Mouse (Mus musculus) layer of hippocampus, adult 18-20 months (tissue): ENCODE measurements around the gene Rbbp5. TPM values are rescaled to one million over a fixed set of nuclear protein-coding genes. Genes with fewer than 3 reads are reported as not detected.

Experiments
- DNase-seq, 2 experiments: peaks; one replicate each; pipeline ENCODE4 v3.0.0; 2022; ENCODE audit warnings: low spot score in 2 of 2
- total RNA-seq, 2 experiments: library from RNA; stranded (reverse); gene quantifications; 2 replicates each; pipeline ENCODE4 v1.2.3; 2021

Gene Rbbp5
- total RNA-seq, 2 experiments from 2014 or later: 66.1 to 77.7 TPM

- no peak for DNase-seq
Observed at GRCm38 (mm10) chr1:132483759-132484158, 6.6 kb downstream of the Rbbp5 start.

- DNase-seq: no peak
Observed at GRCm38 (mm10) chr1:132500535-132500934, 23.4 kb downstream of the Rbbp5 start.

GRCm38 (mm10) chr1:132505155-132505554, 28.0 kb downstream of the Rbbp5 start:
- DNase-seq: peak in 1 of 2 experiments; percentile 63

- DNase-seq: peak in 1 of 2 experiments; percentile 43
Observed at GRCm38 (mm10) chr1:132506058-132506457, 28.9 kb downstream of the Rbbp5 start, which contains the start of gene Tmem81. Gene Tmem81 (plus strand): TSS chr1:132506230.

DNA sequence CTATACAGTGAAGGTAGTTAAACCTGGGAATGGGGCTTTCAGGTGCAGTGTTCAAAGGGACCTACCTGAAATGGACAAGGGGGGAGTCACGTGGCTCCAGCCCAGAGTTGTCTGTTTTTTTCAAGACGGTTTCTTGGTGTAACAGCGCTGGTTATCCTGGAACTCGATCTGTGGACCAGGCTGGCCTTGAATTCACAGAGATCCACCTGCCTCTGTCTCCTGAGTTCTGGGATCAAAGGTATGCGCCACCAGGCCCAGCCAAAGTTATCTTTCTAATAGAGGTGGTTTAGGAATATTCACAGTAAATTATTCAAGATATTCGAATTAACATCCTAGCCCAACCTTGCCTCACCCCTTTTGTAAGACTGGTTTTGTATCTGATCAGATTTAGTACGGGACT, 29.5 kb downstream of the Rbbp5 start:
- no peak for DNase-seq

DNA sequence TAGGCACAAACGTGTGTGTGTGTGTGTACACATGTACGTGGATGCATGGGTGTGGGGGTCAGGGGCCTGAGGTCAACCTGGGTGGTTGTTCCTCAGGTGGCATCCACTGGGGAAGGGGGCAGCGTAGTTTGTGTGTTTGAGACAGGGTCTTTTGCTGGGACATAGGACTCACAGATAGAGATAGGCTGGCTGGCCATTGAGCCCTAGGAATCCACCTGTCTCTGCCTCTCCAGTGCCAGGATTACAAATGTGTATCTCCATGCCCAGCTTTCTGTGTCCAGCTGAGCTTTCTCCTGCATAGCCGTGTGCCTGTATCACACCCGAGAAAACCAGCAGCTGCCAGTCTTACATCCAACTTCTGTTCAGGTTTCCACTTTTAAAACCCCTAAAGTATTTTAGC, 32.6 kb downstream of the Rbbp5 start:
- DNase-seq: no peak

GRCm38 (mm10) chr1:132511521-132511920, 34.4 kb downstream of the Rbbp5 start:
- DNase-seq: no peak

DNA sequence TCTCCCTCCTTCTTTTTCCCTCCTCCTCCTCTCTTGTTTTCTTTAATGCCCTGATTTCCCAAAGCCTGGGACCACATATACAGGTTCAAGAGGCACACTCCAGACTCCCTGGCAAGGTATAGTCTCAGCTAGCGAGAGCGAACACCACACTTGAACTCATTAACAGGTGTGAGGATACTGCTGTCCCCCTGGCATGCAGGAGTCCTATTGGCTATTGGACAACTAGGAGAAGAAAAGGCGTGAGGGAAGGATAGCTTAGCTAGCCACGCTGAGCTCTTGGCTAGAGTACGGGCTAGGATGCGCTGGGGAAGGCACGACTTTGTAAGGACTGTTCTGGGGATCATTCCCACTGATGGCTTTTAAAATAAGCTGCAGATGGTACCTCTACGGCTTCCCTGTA, 34.9 kb downstream of the Rbbp5 start:
- DNase-seq: no peak

DNA sequence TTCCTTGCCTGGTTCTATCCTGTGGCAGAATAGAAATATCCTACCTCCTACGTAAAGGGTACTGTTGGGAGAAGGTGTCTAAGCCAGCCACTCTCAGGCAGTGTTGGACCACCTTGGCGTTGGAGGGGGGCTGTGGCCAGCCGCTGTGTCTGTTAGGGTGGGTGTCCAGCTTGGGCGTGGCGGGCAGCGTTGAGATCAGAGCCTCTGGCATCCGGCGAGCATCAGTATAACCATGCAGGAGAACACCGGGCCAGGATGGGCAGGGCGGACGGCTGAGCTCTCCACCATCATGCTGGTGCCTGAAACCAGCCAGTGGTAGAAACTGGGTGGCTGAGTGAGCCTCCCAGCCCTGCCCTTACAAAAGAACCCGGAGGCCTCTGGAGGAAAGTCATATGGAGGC, 38.2 kb downstream of the Rbbp5 start:
- DNase-seq: no peak

- no peak for DNase-seq
Observed at GRCm38 (mm10) chr1:132516776-132517175, 39.6 kb downstream of the Rbbp5 start.

- no peak for DNase-seq
Observed at GRCm38 (mm10) chr1:132518621-132519020, 41.5 kb downstream of the Rbbp5 start.

GRCm38 (mm10) chr1:132519734-132520133, 42.6 kb downstream of the Rbbp5 start:
- no peak for DNase-seq

- peak; percentile 47 to 66 for DNase-seq
Observed at GRCm38 (mm10) chr1:132520764-132521163, 43.6 kb downstream of the Rbbp5 start.

- DNase-seq: no peak
Observed at GRCm38 (mm10) chr1:132523048-132523447, 45.9 kb downstream of the Rbbp5 start.

DNA sequence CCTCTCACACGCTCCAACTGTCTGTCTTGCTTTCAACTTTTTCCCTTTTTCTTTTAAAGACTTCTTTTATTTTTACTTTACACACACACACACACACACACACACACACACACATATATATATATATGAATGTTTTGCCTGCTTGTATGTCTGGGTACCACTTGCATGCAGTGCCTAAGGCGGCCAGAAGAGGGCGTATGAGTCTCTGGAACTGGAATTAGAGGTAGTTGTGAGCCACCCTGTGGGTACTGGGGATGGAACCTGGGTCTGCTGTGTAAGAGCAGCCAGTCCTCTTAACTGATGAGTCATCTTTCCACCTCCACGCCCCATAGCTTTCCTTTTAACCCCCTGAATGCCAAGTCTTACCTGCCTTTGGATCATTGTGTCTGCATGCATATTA, 46.8 kb downstream of the Rbbp5 start:
- DNase-seq: no peak

DNA sequence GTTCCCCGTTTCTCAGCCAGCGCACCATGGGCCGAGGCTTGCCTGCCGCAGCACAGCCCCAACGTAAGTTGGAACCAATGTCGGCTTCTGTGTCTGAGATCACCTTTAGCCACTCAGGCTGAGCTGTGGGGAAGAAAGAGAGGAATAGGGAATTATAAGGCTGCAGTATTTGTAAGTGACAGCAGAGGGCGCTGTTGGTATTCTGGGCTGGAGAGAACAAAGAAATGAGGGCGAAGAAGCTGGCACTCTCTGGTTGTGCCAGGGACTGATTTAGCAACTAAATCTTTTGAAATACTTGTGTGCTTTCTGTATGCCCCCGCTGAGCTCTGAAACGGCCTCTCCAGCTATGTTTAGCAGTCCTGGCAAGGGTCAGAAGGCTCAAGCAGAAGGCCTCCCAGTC, 48.7 kb downstream of the Rbbp5 start:
- peak; percentile 74 to 92 for DNase-seq

GRCm38 (mm10) chr1:132528071-132528470, 50.9 kb downstream of the Rbbp5 start:
- DNase-seq: no peak

DNA sequence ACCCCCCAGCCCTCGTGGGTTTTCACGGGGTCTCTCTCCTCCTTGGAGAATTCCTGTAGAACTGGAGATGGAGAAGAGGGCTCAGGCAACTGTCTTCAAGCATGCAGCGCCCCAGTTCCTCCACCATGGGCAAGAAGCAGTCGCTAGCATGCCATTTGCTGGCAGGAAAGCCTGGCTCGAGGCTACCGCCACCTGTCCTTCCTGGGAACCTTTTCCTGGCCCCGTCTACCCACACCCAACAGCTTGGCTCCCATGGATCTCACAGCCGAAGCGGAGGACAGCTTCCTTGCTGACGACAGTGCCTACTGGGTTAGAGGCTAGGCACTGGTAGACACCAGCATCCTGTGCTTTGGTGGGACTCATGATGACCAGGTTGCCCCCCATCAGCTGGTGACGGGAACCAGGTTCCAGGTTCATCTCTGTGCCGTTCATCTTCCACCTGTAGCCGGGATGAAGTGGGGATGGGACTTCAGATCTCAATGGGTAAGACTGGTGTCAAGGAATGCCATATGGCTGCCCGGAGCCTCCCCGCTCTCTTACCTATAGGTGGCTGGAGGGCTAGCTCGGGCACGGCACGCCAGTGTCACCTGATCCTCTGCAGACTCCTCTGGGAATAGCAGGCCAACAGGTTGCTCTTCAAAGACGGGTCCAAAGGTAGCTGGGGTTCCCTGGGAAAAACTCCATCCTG, 51.6 kb downstream of the Rbbp5 start:
- DNase-seq: no peak

DNA sequence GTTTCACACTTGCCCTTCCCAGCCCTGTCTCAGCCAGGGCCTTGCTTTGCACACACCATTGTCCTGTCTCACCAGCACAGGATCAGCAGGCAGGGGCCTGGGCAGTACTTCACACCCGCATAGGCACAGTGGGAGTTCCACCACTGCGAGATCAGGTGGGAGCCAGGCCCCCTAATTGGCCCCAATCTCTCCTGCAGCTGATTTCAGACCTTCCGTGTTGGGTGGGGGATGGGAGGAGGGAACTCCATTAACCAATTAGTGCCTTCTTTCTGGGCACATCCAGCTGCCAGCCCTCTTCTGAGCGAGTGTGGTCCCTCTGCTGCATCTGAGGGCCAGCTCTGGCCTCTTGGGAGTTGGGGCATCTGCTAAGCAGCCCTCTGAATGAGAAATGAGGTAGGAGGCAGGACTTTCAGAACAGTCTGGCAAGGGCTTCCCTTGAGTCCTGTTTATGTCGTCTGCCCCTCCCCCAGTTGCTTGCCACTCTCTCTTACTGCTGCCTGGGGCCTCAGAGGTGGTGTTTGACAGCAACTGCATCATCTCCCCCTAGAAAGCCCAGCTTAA, 53.5 kb downstream of the Rbbp5 start:
- no peak for DNase-seq

DNA sequence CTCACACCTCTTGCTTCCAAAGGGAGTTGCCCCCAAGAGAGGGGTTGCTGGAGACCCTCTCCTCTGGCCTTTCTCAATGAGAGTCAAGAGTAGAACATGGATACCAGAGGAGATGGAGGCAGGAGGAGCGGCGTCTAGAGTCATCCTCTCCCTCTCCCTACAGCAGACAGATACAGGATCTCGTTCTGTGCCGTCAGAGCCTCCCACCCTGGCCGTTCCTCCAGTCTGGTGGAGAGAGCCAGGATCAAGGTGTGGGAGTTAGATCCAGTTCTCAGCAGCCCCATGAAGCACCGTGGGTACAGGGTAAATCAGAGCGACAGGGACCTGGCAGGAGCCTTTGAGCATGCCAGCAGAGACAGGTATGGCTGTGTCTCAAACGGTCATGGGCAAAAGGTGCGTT, 55.4 kb downstream of the Rbbp5 start:
- no peak for DNase-seq

- no peak for DNase-seq
Observed at GRCm38 (mm10) chr1:132533840-132534239, 56.7 kb downstream of the Rbbp5 start.

- DNase-seq: no peak
Observed at GRCm38 (mm10) chr1:132535541-132535940, 58.4 kb downstream of the Rbbp5 start.

- no peak for DNase-seq
Observed at GRCm38 (mm10) chr1:132536416-132536815, 59.3 kb downstream of the Rbbp5 start.
